Mouse (Mus musculus) intestine, embryonic 16.5 days (tissue): ENCODE measurements at regions not wholly inside any gene's neighbourhood (a gene's known extent, or its start where the extent isn't known, plus 50 kb on each side); places are given as distances from the start of the nearest gene placed in this dataset.

ENCODE experiments used
- ATAC-seq: fragments of 200-750 bp; cut with Nextera tagmentation; 2 replicates; pipeline ENCODE4 v1.8.0; 2017; ENCODE audit warnings: moderate TSS enrichment, moderate library complexity
- H3K27ac ChIP-seq: fragments of 300-500 bp; sonication (generic); 2 replicates; pipeline ENCODE4 v1.5.1; 2014; ENCODE audit warnings: mild to moderate bottlenecking, low read length
- H3K27me3 ChIP-seq: fragments of 300-500 bp; sonication (generic); replicated peaks from 2 replicates; pipeline ENCODE4 v1.6.1; 2014; ENCODE audit warnings: low read length, control low read depth, mixed read lengths; ENCODE audit not compliant: control insufficient read depth, insufficient read depth
- H3K36me3 ChIP-seq: fragments of 300-500 bp; sonication (generic); 2 replicates; pipeline ENCODE4 v1.6.1; 2014; ENCODE audit warnings: low read length, control low read depth; ENCODE audit not compliant: control insufficient read depth, insufficient read depth
- H3K4me1 ChIP-seq: fragments of 300-500 bp; sonication (generic); 2 replicates; pipeline ENCODE4 v1.6.1; 2014; ENCODE audit warnings: low read length, control low read depth, mixed read lengths; ENCODE audit not compliant: control insufficient read depth, insufficient read depth
- H3K4me2 ChIP-seq: fragments of 300-500 bp; sonication (generic); 2 replicates; pipeline ENCODE4 v1.6.1; 2014; ENCODE audit warnings: low read depth, low read length, control low read depth
- H3K4me3 ChIP-seq: fragments of 300-500 bp; sonication (generic); 2 replicates; pipeline ENCODE4 v1.5.1; 2014; ENCODE audit warnings: mild to moderate bottlenecking, low read length
- H3K9ac ChIP-seq: fragments of 300-500 bp; sonication (generic); 2 replicates; pipeline ENCODE4 v1.6.1; 2014; ENCODE audit warnings: low read depth, low read length
- H3K9me3 ChIP-seq: fragments of 300-500 bp; sonication (generic); 2 replicates; pipeline ENCODE4 v1.6.1; 2016; ENCODE audit warnings: low read length, control low read depth; ENCODE audit not compliant: control insufficient read depth
- WGBS: fragments of 180-500 bp; shearing (Covaris S2); extraction: QIAGEN DNeasy Blood & Tissue Kit; methylation state at CpG from one replicate; pipeline ENCODE4 v1.1.7; 2014; 5-methylcytosine and 5-hydroxymethylcytosine counted together

DNA sequence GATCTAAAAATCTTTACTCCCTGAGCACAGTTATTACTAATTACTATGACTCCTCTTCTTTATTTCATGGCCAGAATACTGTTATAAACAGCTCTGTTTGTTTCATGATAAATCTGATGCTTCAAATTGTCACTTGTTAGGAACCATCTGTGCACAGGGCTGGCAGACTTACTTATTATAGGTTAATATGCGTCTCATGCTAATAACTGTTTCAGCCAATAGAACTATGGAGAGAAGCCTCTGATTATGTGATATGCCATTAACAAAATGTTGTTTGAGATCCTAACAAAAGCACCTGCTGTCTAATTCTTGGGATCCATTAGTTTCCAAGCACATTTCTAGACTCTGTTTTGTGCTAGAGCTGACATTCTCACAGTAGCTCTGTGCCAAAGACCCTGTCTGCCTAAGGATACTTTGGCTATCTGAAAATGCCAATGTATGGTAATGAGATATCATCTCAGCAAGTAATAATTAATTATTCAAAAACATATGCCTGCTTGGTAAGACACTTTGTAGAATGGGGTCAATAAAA, 318.1 kb downstream of the Grb14 start:
- H3K4me3 ChIP-seq, result no peak overlapping the region
- H3K4me2 ChIP-seq, result no peak overlapping the region
- no peaks in the 10 kb centered on the region for H3K27me3 ChIP-seq
- no peak overlapping the region for H3K27ac ChIP-seq
- no peak for ATAC-seq
- no peaks in the 10 kb centered on the region for H3K4me1 ChIP-seq
- no peak overlapping the region for H3K9ac ChIP-seq
- 82% methylated on average over 1 of the region's 1 CpGs for WGBS
- H3K9me3 ChIP-seq, result no peaks in the 10 kb centered on the region
- H3K36me3 ChIP-seq, result no peaks in the 10 kb centered on the region

GRCm38 (mm10) chr2:64695974-64696373, 328.8 kb downstream of the Grb14 start:
- no peaks in the 10 kb centered on the region for H3K4me1 ChIP-seq
- H3K4me3 ChIP-seq, result no peak overlapping the region
- no peaks in the 10 kb centered on the region for H3K9me3 ChIP-seq
- no peak overlapping the region for H3K4me2 ChIP-seq
- H3K27me3 ChIP-seq, result no peaks in the 10 kb centered on the region
- H3K36me3 ChIP-seq, result no peaks in the 10 kb centered on the region
- 69% methylated on average over 1 of the region's 1 CpGs for WGBS
- no peak for ATAC-seq
- no peak overlapping the region for H3K9ac ChIP-seq
- H3K27ac ChIP-seq, result no peak overlapping the region

DNA sequence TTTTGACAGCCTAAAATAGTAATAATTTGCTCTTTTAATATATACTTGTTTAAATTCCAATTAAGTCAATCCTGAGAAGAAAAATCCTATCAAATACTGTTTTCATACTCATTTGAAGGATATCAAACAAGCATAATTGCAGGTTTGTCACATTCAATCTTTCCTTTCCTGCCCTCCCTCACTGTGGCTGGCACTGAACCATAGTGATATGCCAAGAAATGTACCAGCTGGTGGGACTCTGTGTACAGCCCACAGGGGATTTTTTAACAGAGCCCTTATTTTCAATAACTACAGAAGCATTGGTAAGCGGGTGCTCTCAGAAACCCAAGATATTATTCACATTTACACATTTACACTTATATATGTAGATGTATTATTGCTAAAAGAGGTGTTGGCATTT, 333.3 kb downstream of the Grb14 start:
- H3K4me1 ChIP-seq, result no peaks in the 10 kb centered on the region
- no peak overlapping the region for H3K4me3 ChIP-seq
- H3K36me3 ChIP-seq, result no peaks in the 10 kb centered on the region
- no peak for ATAC-seq
- WGBS, result 87% methylated on average over 1 of the region's 1 CpGs
- no peaks in the 10 kb centered on the region for H3K9me3 ChIP-seq
- no peak overlapping the region for H3K4me2 ChIP-seq
- no peaks in the 10 kb centered on the region for H3K27me3 ChIP-seq
- no peak overlapping the region for H3K27ac ChIP-seq
- H3K9ac ChIP-seq, result no peak overlapping the region

- H3K27ac ChIP-seq, result no peak overlapping the region
- no peak for ATAC-seq
- H3K4me2 ChIP-seq, result no peak overlapping the region
- H3K9me3 ChIP-seq, result no peaks in the 10 kb centered on the region
- H3K4me1 ChIP-seq, result no peaks in the 10 kb centered on the region
- 77% methylated on average over 3 of the region's 3 CpGs for WGBS
- no peaks in the 10 kb centered on the region for H3K27me3 ChIP-seq
- no peak overlapping the region for H3K4me3 ChIP-seq
- H3K9ac ChIP-seq, result no peak overlapping the region
- no peaks in the 10 kb centered on the region for H3K36me3 ChIP-seq
Observed at GRCm38 (mm10) chr2:64690996-64691395, 333.8 kb downstream of the Grb14 start.

GRCm38 (mm10) chr2:64686781-64687180, 338.0 kb downstream of the Grb14 start:
- Histone ChIP-seq H3K27me3 (no peaks in the 10 kb centered on the region), H3K4me1 (no peaks in the 10 kb centered on the region), H3K9me3 (no peaks in the 10 kb centered on the region), H3K4me3 (no peak overlapping the region), H3K27ac (no peak overlapping the region), H3K9ac (no peak overlapping the region), H3K4me2 (no peak overlapping the region), H3K36me3 (no peaks in the 10 kb centered on the region)
- 86% methylated on average over 8 of the region's 8 CpGs for WGBS
- no peak for ATAC-seq

DNA sequence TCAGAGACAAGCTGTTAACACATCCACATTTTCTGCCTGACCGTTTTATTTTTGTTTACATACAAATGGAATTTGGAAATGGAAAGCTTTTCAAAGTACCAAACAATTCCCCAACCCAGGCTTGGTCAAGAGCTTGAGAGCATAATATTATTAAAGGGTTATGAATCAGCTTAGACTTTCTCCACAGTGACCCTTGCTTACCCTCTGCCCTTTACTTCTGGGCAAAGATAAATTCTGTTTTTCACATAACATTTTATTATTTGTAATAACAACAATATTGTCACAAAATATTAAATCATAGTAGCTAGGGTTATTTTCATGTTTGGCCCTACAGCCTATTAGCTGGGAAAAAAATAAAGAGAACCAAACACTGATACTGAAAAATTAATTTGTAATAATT, 375.2 kb downstream of the Grb14 start:
- Histone ChIP-seq H3K36me3 (no peaks in the 10 kb centered on the region), H3K27ac (no peak overlapping the region), H3K4me3 (no peak overlapping the region), H3K9me3 (no peaks in the 10 kb centered on the region), H3K9ac (no peak overlapping the region), H3K4me1 (no peaks in the 10 kb centered on the region), H3K4me2 (no peak overlapping the region), H3K27me3 (no peaks in the 10 kb centered on the region)
- 60% methylated on average over 1 of the region's 1 CpGs for WGBS
- no peak for ATAC-seq

DNA sequence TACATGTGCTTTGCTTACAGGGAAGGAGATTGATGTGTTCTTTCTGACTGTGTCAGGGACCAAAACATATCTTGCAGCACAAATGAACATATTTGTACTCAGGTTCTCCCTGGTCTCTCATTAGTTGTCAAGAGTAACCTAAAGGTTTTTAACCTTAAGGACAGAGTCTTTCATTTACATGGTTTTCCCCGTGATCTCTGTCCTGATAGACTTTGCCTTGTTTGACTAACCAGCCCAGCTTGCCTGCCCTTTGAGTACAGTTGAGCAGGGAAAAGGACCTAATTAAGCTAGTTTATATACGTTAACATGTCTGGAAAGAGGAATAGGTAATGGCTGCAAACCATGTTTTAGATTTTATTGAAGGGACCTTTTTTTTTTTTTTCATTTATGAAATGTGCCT, 407.9 kb downstream of the Grb14 start:
- WGBS, result 75% methylated on average over 2 of the region's 2 CpGs

GRCm38 (mm10) chr2:64606864-64607263, 417.9 kb downstream of the Grb14 start:
- no peaks in the 10 kb centered on the region for H3K36me3 ChIP-seq
- 82% methylated on average over 1 of the region's 1 CpGs for WGBS

More for the DNA sequence above, 407.9 kb downstream of the Grb14 start:
- H3K27ac ChIP-seq, result no peak overlapping the region
- no peaks in the 10 kb centered on the region for H3K9me3 ChIP-seq
- H3K4me1 ChIP-seq, result no peaks in the 10 kb centered on the region
- no peak overlapping the region for H3K9ac ChIP-seq
- H3K27me3 ChIP-seq, result no peaks in the 10 kb centered on the region
- H3K4me2 ChIP-seq, result no peak overlapping the region
- no peaks in the 10 kb centered on the region for H3K36me3 ChIP-seq
- no peak for ATAC-seq
- no peak overlapping the region for H3K4me3 ChIP-seq

GRCm38 (mm10) chr2:64582258-64582657, 442.5 kb downstream of the Grb14 start:
- H3K4me3 ChIP-seq, result no peak overlapping the region

More at GRCm38 (mm10) chr2:64606864-64607263, 417.9 kb downstream of the Grb14 start:
- no peak overlapping the region for H3K4me2 ChIP-seq
- H3K4me1 ChIP-seq, result no peaks in the 10 kb centered on the region
- no peak overlapping the region for H3K27ac ChIP-seq
- no peaks in the 10 kb centered on the region for H3K9me3 ChIP-seq
- ATAC-seq, result no peak
- H3K4me3 ChIP-seq, result no peak overlapping the region
- H3K27me3 ChIP-seq, result no peaks in the 10 kb centered on the region
- H3K9ac ChIP-seq, result no peak overlapping the region

GRCm38 (mm10) chr2:64536032-64536431, 438.2 kb upstream of the Fign start:
- no peaks in the 10 kb centered on the region for H3K9me3 ChIP-seq
- H3K27me3 ChIP-seq, result no peaks in the 10 kb centered on the region
- H3K27ac ChIP-seq, result no peak overlapping the region
- H3K36me3 ChIP-seq, result no peaks in the 10 kb centered on the region
- H3K4me3 ChIP-seq, result no peak overlapping the region
- ATAC-seq, result no peak
- H3K9ac ChIP-seq, result no peak overlapping the region
- no peaks in the 10 kb centered on the region for H3K4me1 ChIP-seq
- no peak overlapping the region for H3K4me2 ChIP-seq
- 84% methylated on average over 5 of the region's 5 CpGs for WGBS

More at GRCm38 (mm10) chr2:64582258-64582657, 442.5 kb downstream of the Grb14 start:
- Histone ChIP-seq H3K27ac (no peak overlapping the region), H3K9ac (no peak overlapping the region), H3K27me3 (no peaks in the 10 kb centered on the region), H3K9me3 (no peaks in the 10 kb centered on the region), H3K4me2 (no peak overlapping the region), H3K4me1 (no peaks in the 10 kb centered on the region), H3K36me3 (no peaks in the 10 kb centered on the region)
- WGBS, result 31% methylated on average over 3 of the region's 3 CpGs
- ATAC-seq, result no peak
